ENCODE assay signal across 20 mouse cellular contexts in the genomic region with DNA sequence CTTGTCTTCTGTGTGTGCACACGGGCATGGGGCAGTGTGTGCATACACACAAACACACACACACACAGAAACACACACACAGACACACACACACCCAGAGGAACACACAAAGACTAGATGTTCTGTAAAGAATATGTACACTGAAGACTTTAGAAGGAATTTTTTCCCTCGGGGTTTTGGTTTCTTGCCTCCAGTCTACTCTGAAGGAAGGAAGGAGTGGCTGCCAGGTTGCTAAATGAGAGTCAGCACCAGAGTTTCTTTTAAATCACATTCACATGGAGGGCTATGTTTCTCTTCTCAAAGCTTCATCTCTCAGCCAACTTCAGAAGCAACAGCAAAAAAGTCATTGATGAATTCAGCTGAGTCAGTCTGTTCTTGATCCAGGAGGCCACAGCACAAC.
DNase-seq lines count a peak whose midpoint lies in the region; ATAC-seq and TF ChIP-seq lines count a peak whose summit lies in the region.
"Had no signal": no experiment of that assay in that cellular context is flagged by ENCODE, and none has a peak within 500 bp of the region (broad histone marks: within the 10 kb centered on the region; RNA-seq: fewer than 3 reads in every experiment).

No protein-coding gene starts in this region.

- DNase-seq in kidney, adult 2 months = no peak
- no peak for DNase-seq in kidney, postnatal 14 days
- DNase-seq in neural tube, embryonic 10.5 days (ENCODE audit: extremely low spot score, low spot score) = no peak
- no peak for DNase-seq in adipocyte (ENCODE audit: low spot score)
- DNase-seq in adrenal gland, adult 2 months = no peak
- DNase-seq: adrenal gland, postnatal 10 days; cerebellum, adult 9-10 months; gastrocnemius, postnatal 14 days; heart, adult 2 months; heart, postnatal 36 days; kidney, adult 8-10 months; liver, postnatal 0 days; lung, postnatal 10 days; right cerebral cortex, postnatal 25 days; thymus, adult 2 months had no signal

- no peaks in the 10 kb centered on the region for H3K9me3 ChIP-seq in neural tube, embryonic 13.5 days
- H3K9me3 ChIP-seq in embryonic facial prominence, embryonic 15.5 days (replicated peaks) = no peaks in the 10 kb centered on the region
- H3K9me3 ChIP-seq: limb, embryonic 13.5 days; megakaryocyte, embryonic 14.5 days had no signal

- H3K9ac ChIP-seq in neural tube, embryonic 13.5 days = no peak overlapping the region
- no peak overlapping the region for H3K9ac ChIP-seq in embryonic facial prominence, embryonic 15.5 days
- H3K9ac ChIP-seq: limb, embryonic 13.5 days; liver, postnatal 0 days had no signal

- peaks cover 24% of the 10 kb centered on the region for H3K4me1 ChIP-seq in kidney, adult 2 months (ENCODE audit: control insufficient read depth, insufficient read depth, low read length)
- peaks cover 41% of the 10 kb centered on the region for H3K4me1 ChIP-seq in neural tube, embryonic 13.5 days (replicated peaks)
- peaks cover 38% of the 10 kb centered on the region for H3K4me1 ChIP-seq in embryonic facial prominence, embryonic 15.5 days

- TF ChIP-seq CTCF in kidney, adult 2 months (conservative IDR thresholded peaks at IDR 0.05; ENCODE audit: insufficient read depth, insufficient read length, low read depth, low read length) = no peak

- WGBS in kidney, adult 2 months = 47% methylated on average over 2 of the region's 2 CpGs
- 66% methylated on average over 2 of the region's 2 CpGs for WGBS in neural tube, embryonic 13.5 days
- 22% methylated on average over 2 of the region's 2 CpGs for WGBS in embryonic facial prominence, embryonic 15.5 days

- H3K27ac ChIP-seq in kidney, adult 2 months (ENCODE audit: insufficient read depth, low read depth, low read length) = peak overlapping the region; percentile 78; the same call in 1 of the 2 replicates
- peak overlapping the region; percentile 84 for H3K27ac ChIP-seq in neural tube, embryonic 13.5 days (replicated peaks)
- peak overlapping the region; percentile 70 for H3K27ac ChIP-seq in embryonic facial prominence, embryonic 15.5 days (replicated peaks)
- H3K27ac ChIP-seq: heart, adult 2 months; limb, embryonic 13.5 days had no signal

- H3K4me2 ChIP-seq in neural tube, embryonic 13.5 days = no peak overlapping the region
- no peak overlapping the region for H3K4me2 ChIP-seq in embryonic facial prominence, embryonic 15.5 days (replicated peaks)
- H3K4me2 ChIP-seq: limb, embryonic 13.5 days had no signal

- H3K36me3 ChIP-seq in kidney, adult 2 months (ENCODE audit: control insufficient read depth, insufficient read depth, low read length) = no peaks in the 10 kb centered on the region
- H3K36me3 ChIP-seq in neural tube, embryonic 13.5 days = no peaks in the 10 kb centered on the region
- H3K36me3 ChIP-seq in embryonic facial prominence, embryonic 15.5 days = no peaks in the 10 kb centered on the region
- H3K36me3 ChIP-seq: limb, embryonic 13.5 days had no signal

- H3K4me3 ChIP-seq in kidney, adult 2 months (ENCODE audit: insufficient read depth, low read depth, low read length) = no peak overlapping the region
- H3K4me3 ChIP-seq in neural tube, embryonic 13.5 days = no peak overlapping the region
- H3K4me3 ChIP-seq in embryonic facial prominence, embryonic 15.5 days (replicated peaks) = no peak overlapping the region
- H3K4me3 ChIP-seq: heart, adult 2 months; limb, embryonic 13.5 days; megakaryocyte, embryonic 14.5 days had no signal

- no peak for TF ChIP-seq POLR2A in kidney, adult 2 months (IDR thresholded peaks at IDR 0.05; ENCODE audit: low read depth, low read length)

- no peaks in the 10 kb centered on the region for H3K27me3 ChIP-seq in kidney, adult 2 months (replicated peaks; ENCODE audit: control insufficient read depth, insufficient read depth, low read length)
- H3K27me3 ChIP-seq in neural tube, embryonic 13.5 days = no peaks in the 10 kb centered on the region
- H3K27me3 ChIP-seq in embryonic facial prominence, embryonic 15.5 days = no peaks in the 10 kb centered on the region
- H3K27me3 ChIP-seq: limb, embryonic 13.5 days; megakaryocyte, embryonic 14.5 days had no signal

- no peak for ATAC-seq in neural tube, embryonic 13.5 days (ENCODE audit: low read depth)
- no peak for ATAC-seq in embryonic facial prominence, embryonic 15.5 days (ENCODE audit: insufficient number of reproducible peaks, low FRiP score, low TSS enrichment, low read depth)
- ATAC-seq: inflammation-experienced regulatory T-cells, adult 6 months; liver, postnatal 0 days had no signal
